Mouse (Mus musculus) neural tube, embryonic 11.5 days (tissue): ENCODE measurements around the gene Ufsp1. TPM values are rescaled to one million over a fixed set of nuclear protein-coding genes. Genes with fewer than 3 reads are reported as not detected.
A peak's percentile ranks its signal among the peaks of the same experiment; 100 is the strongest.

ENCODE experiments used
- ATAC-seq: fragments of 200-750 bp; cut with Nextera tagmentation; 2 replicates; pipeline ENCODE4 v1.8.0; 2017; ENCODE audit warnings: moderate number of reproducible peaks, mild to moderate bottlenecking, moderate TSS enrichment, moderate library complexity; ENCODE audit not compliant: insufficient read depth, low FRiP score, low TSS enrichment
- DNase-seq: peaks from one replicate; pipeline ENCODE4 v3.0.0-alpha.2; 2015; ENCODE audit warnings: low spot score
- H3K27ac ChIP-seq: fragments of 300-500 bp; sonication (generic); 2 replicates; pipeline ENCODE4 v1.5.1; 2014; ENCODE audit warnings: low read depth, mild to moderate bottlenecking, low read length
- H3K27me3 ChIP-seq: fragments of 300-500 bp; sonication (generic); 2 replicates; pipeline ENCODE4 v1.6.1; 2014; ENCODE audit warnings: mild to moderate bottlenecking, low read length, mixed read lengths; ENCODE audit not compliant: control insufficient read depth, insufficient read depth
- H3K36me3 ChIP-seq: fragments of 300-500 bp; sonication (generic); 2 replicates; pipeline ENCODE4 v1.6.1; 2014; ENCODE audit warnings: mild to moderate bottlenecking, low read length, moderate library complexity, mixed read lengths; ENCODE audit not compliant: control insufficient read depth, insufficient read depth
- H3K4me1 ChIP-seq: fragments of 300-500 bp; sonication (generic); 2 replicates; pipeline ENCODE4 v1.6.1; 2014; ENCODE audit warnings: low read length, mixed read lengths; ENCODE audit not compliant: control insufficient read depth, insufficient read depth
- H3K4me2 ChIP-seq: fragments of 300-500 bp; sonication (generic); 2 replicates; pipeline ENCODE4 v1.6.1; 2014; ENCODE audit warnings: low read depth, mild to moderate bottlenecking, moderate library complexity
- H3K4me3 ChIP-seq: fragments of 300-500 bp; sonication (generic); 2 replicates; pipeline ENCODE4 v1.5.1; 2014; ENCODE audit warnings: low read depth, low read length
- H3K9ac ChIP-seq: fragments of 300-500 bp; sonication (generic); 2 replicates; pipeline ENCODE4 v1.6.1; 2014; ENCODE audit warnings: mild to moderate bottlenecking, low read length
- H3K9me3 ChIP-seq: fragments of 300-500 bp; sonication (generic); 2 replicates; pipeline ENCODE4 v1.6.1; 2016; ENCODE audit warnings: low read length; ENCODE audit not compliant: control insufficient read depth
- WGBS: fragments of 180-500 bp; shearing (Covaris S2); extraction: QIAGEN DNeasy Blood & Tissue Kit; methylation state at CpG from one replicate; pipeline ENCODE4 v1.1.7; 2014; 5-methylcytosine and 5-hydroxymethylcytosine counted together
- polyA plus RNA-seq: library from polyadenylated mRNA; unstranded; fragments of >200 nt; fragmentation: Nextera tagmentation; extraction: Ambion mirVana; gene quantifications from 2 replicates; pipeline ENCODE4 v1.2.1, GENCODE M21; 2014

The Ufsp1 gene
- polyA plus RNA-seq, 1 experiment from 2014 or later = 9.3 TPM

- ATAC-seq = peak; percentile 15; the same call in 1 of the 2 replicates
- WGBS = 41% methylated on average over 30 of the region's 30 CpGs
These were observed 20.9 kb downstream of the Ufsp1 start for GRCm38 (mm10) chr5:137315084-137315903.

GRCm38 (mm10) chr5:137317361-137317760 lies 22.9 kb downstream of the Ufsp1 start:
- 89% methylated on average over 8 of the region's 8 CpGs for WGBS

More at GRCm38 (mm10) chr5:137315084-137315903, 20.9 kb downstream of the Ufsp1 start:
- H3K4me3 ChIP-seq = no peak overlapping the region
- DNase-seq = peak; percentile 42
- H3K4me2 ChIP-seq = no peak overlapping the region
- H3K27me3 ChIP-seq = no peaks in the 10 kb centered on the region
- H3K36me3 ChIP-seq = no peaks in the 10 kb centered on the region; the same call in 1 of the 2 replicates
- peaks cover 21% of the 10 kb centered on the region for H3K4me1 ChIP-seq
- no peaks in the 10 kb centered on the region for H3K9me3 ChIP-seq
- no peak overlapping the region for H3K27ac ChIP-seq
- H3K9ac ChIP-seq = no peak overlapping the region

GRCm38 (mm10) chr5:137318570-137318969 lies 24.1 kb downstream of the Ufsp1 start:
- 84% methylated on average over 1 of the region's 1 CpGs for WGBS
- no peak overlapping the region for H3K4me2 ChIP-seq
- no peaks in the 10 kb centered on the region; the same call in none of the 2 replicates for H3K36me3 ChIP-seq
- no peak overlapping the region for H3K4me3 ChIP-seq
- H3K9me3 ChIP-seq = no peaks in the 10 kb centered on the region
- DNase-seq = no peak
- no peak overlapping the region for H3K27ac ChIP-seq
- H3K9ac ChIP-seq = no peak overlapping the region
- no peaks in the 10 kb centered on the region for H3K27me3 ChIP-seq
- no peak for ATAC-seq
- H3K4me1 ChIP-seq = peaks cover 12% of the 10 kb centered on the region; the same call in 1 of the 2 replicates

More at GRCm38 (mm10) chr5:137317361-137317760, 22.9 kb downstream of the Ufsp1 start:
- H3K9me3 ChIP-seq = no peaks in the 10 kb centered on the region
- DNase-seq = no peak
- no peak overlapping the region for H3K4me3 ChIP-seq
- H3K27me3 ChIP-seq = no peaks in the 10 kb centered on the region
- no peak for ATAC-seq
- H3K27ac ChIP-seq = no peak overlapping the region
- H3K36me3 ChIP-seq = no peaks in the 10 kb centered on the region; the same call in none of the 2 replicates
- H3K9ac ChIP-seq = no peak overlapping the region
- no peak overlapping the region for H3K4me2 ChIP-seq
- peaks cover 21% of the 10 kb centered on the region for H3K4me1 ChIP-seq

GRCm38 (mm10) chr5:137320996-137321395 lies 26.6 kb downstream of the Ufsp1 start:
- Histone ChIP-seq H3K4me2 (no peak overlapping the region), H3K27ac (no peak overlapping the region), H3K9ac (no peak overlapping the region), H3K36me3 (no peaks in the 10 kb centered on the region; the same call in none of the 2 replicates), H3K9me3 (no peaks in the 10 kb centered on the region), H3K4me3 (no peak overlapping the region), H3K27me3 (no peaks in the 10 kb centered on the region), H3K4me1 (no peaks in the 10 kb centered on the region)
- no peak for DNase-seq
- 88% methylated on average over 3 of the region's 3 CpGs for WGBS
- ATAC-seq = no peak

GRCm38 (mm10) chr5:137330910-137331309 lies 36.5 kb downstream of the Ufsp1 start:
- H3K9ac ChIP-seq = no peak overlapping the region
- no peaks in the 10 kb centered on the region for H3K9me3 ChIP-seq
- H3K4me2 ChIP-seq = no peak overlapping the region
- no peak overlapping the region for H3K4me3 ChIP-seq
- 89% methylated on average over 7 of the region's 7 CpGs for WGBS
- H3K4me1 ChIP-seq = no peaks in the 10 kb centered on the region
- H3K36me3 ChIP-seq = no peaks in the 10 kb centered on the region; the same call in 1 of the 2 replicates
- no peaks in the 10 kb centered on the region for H3K27me3 ChIP-seq
- ATAC-seq (no peak), DNase-seq (no peak)
- H3K27ac ChIP-seq = no peak overlapping the region

GRCm38 (mm10) chr5:137332857-137333511 lies 38.6 kb downstream of the Ufsp1 start:
- Histone ChIP-seq H3K27ac (no peak overlapping the region), H3K9me3 (no peaks in the 10 kb centered on the region), H3K4me3 (peak overlapping the region; percentile 53), H3K27me3 (no peaks in the 10 kb centered on the region), H3K4me1 (no peaks in the 10 kb centered on the region), H3K9ac (peak overlapping the region; percentile 60), H3K36me3 (no peaks in the 10 kb centered on the region; the same call in 1 of the 2 replicates), H3K4me2 (peak overlapping the region; percentile 74)
- ATAC-seq (peak; percentile 36; the same call in 1 of the 2 replicates), DNase-seq (no peak)
- WGBS = 17% methylated on average over 15 of the region's 15 CpGs

GRCm38 (mm10) chr5:137333512-137334174 lies 39.2 kb downstream of the Ufsp1 start, which contains the start of gene Slc12a9:
Gene Slc12a9, minus strand, starts transcription at chr5:137333597.
- DNase-seq (peak; percentile 94), ATAC-seq (peak; percentile 90)
- Histone ChIP-seq H3K4me2 (peak within 1 kb of the TSS; percentile 74), H3K27ac (no peak within 1 kb of the TSS), H3K9me3 (no peaks in the 10 kb centered on the region), H3K36me3 (no peaks in the 10 kb centered on the region), H3K4me1 (peaks cover under 1% of the 10 kb centered on the region; the same call in 1 of the 2 replicates), H3K27me3 (no peaks in the 10 kb centered on the region), H3K9ac (peak within 1 kb of the TSS; percentile 60), H3K4me3 (peak within 1 kb of the TSS; percentile 53)
- under 1% methylated on average over 44 of the region's 44 CpGs for WGBS

- no peak overlapping the region for H3K4me2 ChIP-seq
- no peak overlapping the region for H3K27ac ChIP-seq
- H3K4me1 ChIP-seq = peaks cover 6% of the 10 kb centered on the region; the same call in 1 of the 2 replicates
- no peaks in the 10 kb centered on the region for H3K36me3 ChIP-seq
- no peak for DNase-seq
- H3K9me3 ChIP-seq = no peaks in the 10 kb centered on the region
- WGBS = 59% methylated on average over 10 of the region's 10 CpGs
- no peak overlapping the region; the same call in 1 of the 2 replicates for H3K4me3 ChIP-seq
- H3K27me3 ChIP-seq = no peaks in the 10 kb centered on the region
- no peak for ATAC-seq
- no peak overlapping the region for H3K9ac ChIP-seq
These were observed 39.9 kb downstream of the Ufsp1 start for GRCm38 (mm10) chr5:137334317-137334716.
